Mouse (Mus musculus): Measurements from ENCODE around the gene Sec14l2. TPM values are rescaled to one million over a fixed set of nuclear protein-coding genes. Genes with fewer than 3 reads are reported as not detected.

Sec14l2 gene
- polyA plus RNA-seq, 1 experiment from 2014 or later, result 1.7 TPM

GRCm38 (mm10) chr11:4149886-4150285, 26.7 kb upstream of the Sec14l2 start:
- Histone ChIP-seq H3K4me1 (ENCODE audit: control insufficient read depth, insufficient read depth, low read length) (no peaks in the 10 kb centered on the region), H3K27ac (ENCODE audit: low read length) (no peak overlapping the region), H3K9ac (ENCODE audit: low read depth, low read length) (no peak overlapping the region), H3K4me2 (ENCODE audit: low read depth, low read length) (no peak overlapping the region), H3K36me3 (ENCODE audit: control insufficient read depth, insufficient read depth, low read length) (no peaks in the 10 kb centered on the region), H3K27me3 (replicated peaks; ENCODE audit: control insufficient read depth, insufficient read depth, low read length) (no peaks in the 10 kb centered on the region), H3K9me3 (ENCODE audit: control insufficient read depth, low read length) (no peaks in the 10 kb centered on the region), H3K4me3 (ENCODE audit: low read length) (no peak overlapping the region)
- WGBS, result 93% methylated on average over 6 of the region's 6 CpGs
- no peak for ATAC-seq

- H3K9ac ChIP-seq (ENCODE audit: low read depth, low read length), result no peak overlapping the region
- 82% methylated on average over 9 of the region's 9 CpGs for WGBS
- no peak overlapping the region for H3K4me2 ChIP-seq (ENCODE audit: low read depth, low read length)
- H3K27me3 ChIP-seq (replicated peaks; ENCODE audit: control insufficient read depth, insufficient read depth, low read length), result no peaks in the 10 kb centered on the region
- no peaks in the 10 kb centered on the region for H3K9me3 ChIP-seq (ENCODE audit: control insufficient read depth, low read length)
- no peak overlapping the region for H3K4me3 ChIP-seq (ENCODE audit: low read length)
- H3K27ac ChIP-seq (ENCODE audit: low read length), result no peak overlapping the region
- H3K36me3 ChIP-seq (ENCODE audit: control insufficient read depth, insufficient read depth, low read length), result no peaks in the 10 kb centered on the region
- ATAC-seq, result no peak
- H3K4me1 ChIP-seq (ENCODE audit: control insufficient read depth, insufficient read depth, low read length), result no peaks in the 10 kb centered on the region
Measured at GRCm38 (mm10) chr11:4148536-4149156, 25.4 kb upstream of the Sec14l2 start.

- Histone ChIP-seq H3K4me3 (ENCODE audit: low read length) (no peak overlapping the region), H3K4me1 (ENCODE audit: control insufficient read depth, insufficient read depth, low read length) (no peaks in the 10 kb centered on the region), H3K4me2 (ENCODE audit: low read depth, low read length) (no peak overlapping the region), H3K9me3 (ENCODE audit: control insufficient read depth, low read length) (no peaks in the 10 kb centered on the region), H3K9ac (ENCODE audit: low read depth, low read length) (no peak overlapping the region), H3K36me3 (ENCODE audit: control insufficient read depth, insufficient read depth, low read length) (no peaks in the 10 kb centered on the region), H3K27ac (ENCODE audit: low read length) (no peak overlapping the region), H3K27me3 (replicated peaks; ENCODE audit: control insufficient read depth, insufficient read depth, low read length) (no peaks in the 10 kb centered on the region)
- 89% methylated on average over 5 of the region's 5 CpGs for WGBS
- no peak for ATAC-seq
Measured at GRCm38 (mm10) chr11:4148120-4148519, 24.9 kb upstream of the Sec14l2 start.

- no peak overlapping the region for H3K4me2 ChIP-seq (ENCODE audit: low read depth, low read length)
- no peak overlapping the region for H3K4me3 ChIP-seq (ENCODE audit: low read length)
- no peaks in the 10 kb centered on the region for H3K27me3 ChIP-seq (replicated peaks; ENCODE audit: control insufficient read depth, insufficient read depth, low read length)
- H3K27ac ChIP-seq (ENCODE audit: low read length), result no peak overlapping the region
- H3K36me3 ChIP-seq (ENCODE audit: control insufficient read depth, insufficient read depth, low read length), result no peaks in the 10 kb centered on the region
- WGBS, result 87% methylated on average over 10 of the region's 10 CpGs
- no peak for ATAC-seq
- no peaks in the 10 kb centered on the region for H3K9me3 ChIP-seq (ENCODE audit: control insufficient read depth, low read length)
- H3K4me1 ChIP-seq (ENCODE audit: control insufficient read depth, insufficient read depth, low read length), result no peaks in the 10 kb centered on the region
- H3K9ac ChIP-seq (ENCODE audit: low read depth, low read length), result no peak overlapping the region
Measured at GRCm38 (mm10) chr11:4147098-4147497, 23.9 kb upstream of the Sec14l2 start.

GRCm38 (mm10) chr11:4146381-4146780, 23.2 kb upstream of the Sec14l2 start:
- no peaks in the 10 kb centered on the region for H3K4me1 ChIP-seq (ENCODE audit: control insufficient read depth, insufficient read depth, low read length)
- no peak overlapping the region for H3K4me2 ChIP-seq (ENCODE audit: low read depth, low read length)
- H3K27ac ChIP-seq (ENCODE audit: low read length), result no peak overlapping the region
- no peaks in the 10 kb centered on the region for H3K36me3 ChIP-seq (ENCODE audit: control insufficient read depth, insufficient read depth, low read length)
- H3K9ac ChIP-seq (ENCODE audit: low read depth, low read length), result no peak overlapping the region
- ATAC-seq, result no peak
- no peaks in the 10 kb centered on the region for H3K27me3 ChIP-seq (replicated peaks; ENCODE audit: control insufficient read depth, insufficient read depth, low read length)
- no peak overlapping the region for H3K4me3 ChIP-seq (ENCODE audit: low read length)
- WGBS, result 76% methylated on average over 6 of the region's 6 CpGs
- no peaks in the 10 kb centered on the region for H3K9me3 ChIP-seq (ENCODE audit: control insufficient read depth, low read length)

GRCm38 (mm10) chr11:4143281-4144062, 20.3 kb upstream of the Sec14l2 start:
- Histone ChIP-seq H3K4me3 (ENCODE audit: low read length) (no peak overlapping the region), H3K9me3 (ENCODE audit: control insufficient read depth, low read length) (no peaks in the 10 kb centered on the region), H3K27me3 (replicated peaks; ENCODE audit: control insufficient read depth, insufficient read depth, low read length) (no peaks in the 10 kb centered on the region), H3K27ac (ENCODE audit: low read length) (no peak overlapping the region), H3K9ac (ENCODE audit: low read depth, low read length) (no peak overlapping the region), H3K36me3 (ENCODE audit: control insufficient read depth, insufficient read depth, low read length) (peaks cover 4% of the 10 kb centered on the region), H3K4me2 (ENCODE audit: low read depth, low read length) (no peak overlapping the region), H3K4me1 (ENCODE audit: control insufficient read depth, insufficient read depth, low read length) (no peaks in the 10 kb centered on the region)
- WGBS, result 90% methylated on average over 21 of the region's 21 CpGs
- no peak for ATAC-seq

- Histone ChIP-seq H3K4me3 (ENCODE audit: low read length) (no peak overlapping the region), H3K36me3 (ENCODE audit: control insufficient read depth, insufficient read depth, low read length) (peaks cover 4% of the 10 kb centered on the region), H3K9ac (ENCODE audit: low read depth, low read length) (no peak overlapping the region), H3K27me3 (replicated peaks; ENCODE audit: control insufficient read depth, insufficient read depth, low read length) (no peaks in the 10 kb centered on the region), H3K4me1 (ENCODE audit: control insufficient read depth, insufficient read depth, low read length) (no peaks in the 10 kb centered on the region), H3K9me3 (ENCODE audit: control insufficient read depth, low read length) (no peaks in the 10 kb centered on the region), H3K4me2 (ENCODE audit: low read depth, low read length) (no peak overlapping the region), H3K27ac (ENCODE audit: low read length) (no peak overlapping the region)
- WGBS, result 87% methylated on average over 4 of the region's 4 CpGs
- ATAC-seq, result no peak
Measured at GRCm38 (mm10) chr11:4142352-4142751, 19.1 kb upstream of the Sec14l2 start.

GRCm38 (mm10) chr11:4141505-4141904, 18.3 kb upstream of the Sec14l2 start:
- Histone ChIP-seq H3K9me3 (ENCODE audit: control insufficient read depth, low read length) (no peaks in the 10 kb centered on the region), H3K4me2 (ENCODE audit: low read depth, low read length) (no peak overlapping the region), H3K4me3 (ENCODE audit: low read length) (no peak overlapping the region), H3K4me1 (ENCODE audit: control insufficient read depth, insufficient read depth, low read length) (no peaks in the 10 kb centered on the region), H3K27ac (ENCODE audit: low read length) (no peak overlapping the region), H3K27me3 (replicated peaks; ENCODE audit: control insufficient read depth, insufficient read depth, low read length) (no peaks in the 10 kb centered on the region), H3K9ac (ENCODE audit: low read depth, low read length) (no peak overlapping the region), H3K36me3 (ENCODE audit: control insufficient read depth, insufficient read depth, low read length) (peaks cover 4% of the 10 kb centered on the region)
- ATAC-seq, result no peak

GRCm38 (mm10) chr11:4138964-4139363, 15.7 kb upstream of the Sec14l2 start:
- 69% methylated on average over 2 of the region's 2 CpGs for WGBS
- H3K4me1 ChIP-seq (ENCODE audit: control insufficient read depth, insufficient read depth, low read length), result peaks cover 8% of the 10 kb centered on the region

More at GRCm38 (mm10) chr11:4138964-4139363, 15.7 kb upstream of the Sec14l2 start:
- no peaks in the 10 kb centered on the region for H3K27me3 ChIP-seq (replicated peaks; ENCODE audit: control insufficient read depth, insufficient read depth, low read length)
- H3K27ac ChIP-seq (ENCODE audit: low read length), result no peak overlapping the region
- peaks cover 4% of the 10 kb centered on the region for H3K36me3 ChIP-seq (ENCODE audit: control insufficient read depth, insufficient read depth, low read length)
- no peak overlapping the region for H3K4me2 ChIP-seq (ENCODE audit: low read depth, low read length)
- no peak overlapping the region for H3K4me3 ChIP-seq (ENCODE audit: low read length)
- no peak for ATAC-seq
- H3K9ac ChIP-seq (ENCODE audit: low read depth, low read length), result no peak overlapping the region
- H3K9me3 ChIP-seq (ENCODE audit: control insufficient read depth, low read length), result no peaks in the 10 kb centered on the region
